Mouse (Mus musculus) forebrain, embryonic 13.5 days (tissue): ENCODE data around the gene Dock2. TPM values are rescaled to one million over a fixed set of nuclear protein-coding genes. Genes with fewer than 3 reads are reported as not detected.

Experiments
- ATAC-seq: fragments of 200-750 bp; cut with Nextera tagmentation; 2 replicates; pipeline ENCODE4 v1.8.0; 2017
- H3K27ac ChIP-seq: fragments of 300-500 bp; sonication (generic); 2 replicates; pipeline ENCODE4 v1.5.1; 2015; ENCODE audit warnings: inconsistent platforms, mild to moderate bottlenecking, moderate library complexity
- H3K27me3 ChIP-seq: fragments of 300-500 bp; sonication (generic); 2 replicates; pipeline ENCODE4 v1.6.1; 2015; ENCODE audit warnings: mild to moderate bottlenecking, inconsistent platforms
- H3K36me3 ChIP-seq: fragments of 300-500 bp; sonication (generic); 2 replicates; pipeline ENCODE4 v1.6.1; 2015; ENCODE audit warnings: mild to moderate bottlenecking, inconsistent platforms; ENCODE audit not compliant: poor library complexity, severe bottlenecking
- H3K4me1 ChIP-seq: fragments of 300-500 bp; sonication (generic); 2 replicates; pipeline ENCODE4 v1.6.1; 2015; ENCODE audit warnings: inconsistent platforms
- H3K4me2 ChIP-seq: fragments of 300-500 bp; sonication (generic); 2 replicates; pipeline ENCODE4 v1.6.1; 2015; ENCODE audit warnings: inconsistent platforms, mild to moderate bottlenecking, moderate library complexity
- H3K4me3 ChIP-seq: fragments of 300-500 bp; sonication (generic); 2 replicates; pipeline ENCODE4 v1.5.1; 2015; ENCODE audit warnings: mild to moderate bottlenecking, inconsistent platforms
- H3K9ac ChIP-seq: fragments of 300-500 bp; sonication (generic); 2 replicates; pipeline ENCODE4 v1.6.1; 2015; ENCODE audit warnings: mild to moderate bottlenecking, inconsistent platforms
- H3K9me3 ChIP-seq: fragments of 300-500 bp; sonication (generic); replicated peaks from 2 replicates; pipeline ENCODE4 v1.6.1; 2016; ENCODE audit warnings: inconsistent platforms
- WGBS: fragments of 180-500 bp; shearing (Covaris S2); methylation state at CpG from one replicate; pipeline ENCODE4 v1.1.7; 2015; 5-methylcytosine and 5-hydroxymethylcytosine counted together
- polyA plus RNA-seq: library from polyadenylated mRNA; unstranded; fragments of >200 nt; fragmentation: Nextera tagmentation; extraction: Ambion mirVana; gene quantifications from 2 replicates; pipeline ENCODE4 v1.2.1, GENCODE M21; 2015

Dock2 gene
- polyA plus RNA-seq, 1 experiment from 2014 or later: 0.15 TPM

DNA sequence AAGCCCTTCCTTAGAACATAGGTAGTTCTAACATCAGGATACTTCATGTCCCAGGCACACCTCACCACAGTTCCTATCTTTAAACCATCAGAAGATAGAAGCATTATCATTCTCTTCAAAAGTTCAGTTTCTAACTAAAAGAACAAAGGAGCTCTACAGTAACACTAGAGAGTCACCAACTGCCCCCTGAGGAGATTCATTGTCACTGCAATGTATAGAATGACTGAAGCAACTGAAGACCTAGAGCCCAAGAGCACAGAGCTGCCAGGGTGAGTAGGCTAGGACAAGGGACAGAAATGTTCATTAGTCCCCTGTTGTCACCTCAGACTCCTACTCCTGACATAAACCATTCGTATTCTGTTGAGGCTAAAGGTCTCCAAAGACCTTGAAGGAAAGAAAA lies 316.6 kb downstream of the Dock2 start:
- ATAC-seq: no peak
- Histone ChIP-seq H3K4me3 (no peak overlapping the region), H3K27ac (no peak overlapping the region), H3K4me1 (peaks cover 4% of the 10 kb centered on the region; the same call in 1 of the 2 replicates), H3K9ac (no peak overlapping the region), H3K36me3 (no peaks in the 10 kb centered on the region), H3K9me3 (no peaks in the 10 kb centered on the region), H3K27me3 (no peaks in the 10 kb centered on the region), H3K4me2 (no peak overlapping the region)
- 55% methylated on average over 1 of the region's 1 CpGs for WGBS

GRCm38 (mm10) chr11:34449944-34450343 lies 333.7 kb downstream of the Dock2 start:
- Histone ChIP-seq H3K9me3 (no peaks in the 10 kb centered on the region), H3K4me1 (no peaks in the 10 kb centered on the region), H3K27me3 (no peaks in the 10 kb centered on the region), H3K36me3 (no peaks in the 10 kb centered on the region), H3K4me3 (no peak overlapping the region), H3K27ac (no peak overlapping the region), H3K4me2 (no peak overlapping the region), H3K9ac (no peak overlapping the region)
- WGBS: 78% methylated on average over 4 of the region's 4 CpGs
- no peak for ATAC-seq

DNA sequence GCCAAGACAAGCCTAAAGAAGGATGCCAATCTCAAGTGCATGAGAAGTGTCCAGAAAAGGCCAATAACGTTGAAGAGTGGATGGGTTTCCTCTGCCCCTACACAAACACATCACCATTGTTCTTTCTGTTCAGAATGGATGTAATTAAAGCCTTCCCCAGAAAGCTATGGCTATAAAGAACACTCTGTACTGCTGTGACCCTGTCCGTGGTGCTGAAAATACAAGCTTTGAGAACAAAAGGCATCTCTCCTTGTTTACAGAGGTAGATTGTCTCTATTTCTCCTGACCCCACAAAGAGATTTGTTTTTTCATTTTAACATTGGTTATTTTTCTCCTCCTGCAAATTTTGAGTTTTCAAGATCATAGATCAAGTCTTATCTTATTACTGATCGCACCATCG lies 335.8 kb downstream of the Dock2 start:
- no peaks in the 10 kb centered on the region for H3K36me3 ChIP-seq
- H3K4me1 ChIP-seq: no peaks in the 10 kb centered on the region
- H3K27ac ChIP-seq: no peak overlapping the region
- no peak for ATAC-seq
- H3K4me2 ChIP-seq: no peak overlapping the region
- 43% methylated on average over 4 of the region's 4 CpGs for WGBS
- H3K4me3 ChIP-seq: no peak overlapping the region
- H3K9me3 ChIP-seq: no peaks in the 10 kb centered on the region
- no peak overlapping the region for H3K9ac ChIP-seq
- no peaks in the 10 kb centered on the region for H3K27me3 ChIP-seq

GRCm38 (mm10) chr11:34438429-34438828 lies 345.3 kb downstream of the Dock2 start:
- Histone ChIP-seq H3K4me1 (no peaks in the 10 kb centered on the region), H3K9ac (no peak overlapping the region), H3K27me3 (no peaks in the 10 kb centered on the region), H3K9me3 (no peaks in the 10 kb centered on the region), H3K36me3 (no peaks in the 10 kb centered on the region), H3K4me2 (no peak overlapping the region), H3K4me3 (no peak overlapping the region), H3K27ac (no peak overlapping the region)
- no peak for ATAC-seq
- WGBS: 63% methylated on average over 2 of the region's 2 CpGs

- ATAC-seq: no peak
- Histone ChIP-seq H3K4me3 (no peak overlapping the region), H3K9ac (no peak overlapping the region), H3K9me3 (no peaks in the 10 kb centered on the region), H3K27me3 (no peaks in the 10 kb centered on the region), H3K4me2 (no peak overlapping the region), H3K27ac (no peak overlapping the region), H3K4me1 (no peaks in the 10 kb centered on the region), H3K36me3 (no peaks in the 10 kb centered on the region)
- WGBS: 62% methylated on average over 1 of the region's 1 CpGs
Observed at GRCm38 (mm10) chr11:34437446-34437845, 346.2 kb downstream of the Dock2 start.

DNA sequence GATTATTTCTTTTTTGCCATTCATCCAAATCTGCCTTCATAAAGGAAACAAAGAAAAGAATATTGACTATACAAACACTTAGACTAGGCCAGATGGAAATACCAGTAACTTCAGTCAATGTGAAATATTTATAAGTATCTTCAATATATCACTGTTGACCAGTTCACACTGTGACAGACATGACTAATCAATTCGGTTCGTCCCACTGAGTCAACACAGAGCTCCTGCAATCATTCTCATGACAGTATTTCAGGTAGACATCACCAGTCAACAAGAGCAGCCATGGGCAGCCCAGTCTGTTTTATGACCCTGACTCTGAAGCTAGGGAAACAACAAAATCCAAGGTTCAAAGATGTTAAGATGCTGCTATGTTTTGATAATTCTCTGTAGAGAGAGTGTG lies 351.7 kb downstream of the Dock2 start:
- no peak for ATAC-seq
- WGBS: 95% methylated on average over 2 of the region's 2 CpGs
- H3K9me3 ChIP-seq: no peaks in the 10 kb centered on the region

GRCm38 (mm10) chr11:34431371-34431770 lies 352.3 kb downstream of the Dock2 start:
- Histone ChIP-seq H3K4me3 (no peak overlapping the region), H3K9ac (no peak overlapping the region), H3K27me3 (no peaks in the 10 kb centered on the region), H3K27ac (no peak overlapping the region), H3K4me1 (no peaks in the 10 kb centered on the region), H3K36me3 (no peaks in the 10 kb centered on the region), H3K4me2 (no peak overlapping the region), H3K9me3 (no peaks in the 10 kb centered on the region)
- no peak for ATAC-seq
- WGBS: 77% methylated on average over 5 of the region's 5 CpGs

More for the DNA sequence above, 351.7 kb downstream of the Dock2 start:
- no peaks in the 10 kb centered on the region for H3K4me1 ChIP-seq
- H3K27ac ChIP-seq: no peak overlapping the region
- H3K9ac ChIP-seq: no peak overlapping the region
- H3K4me3 ChIP-seq: no peak overlapping the region
- H3K4me2 ChIP-seq: no peak overlapping the region
- H3K36me3 ChIP-seq: no peaks in the 10 kb centered on the region
- no peaks in the 10 kb centered on the region for H3K27me3 ChIP-seq

GRCm38 (mm10) chr11:34430940-34431339 lies 352.8 kb downstream of the Dock2 start:
- Histone ChIP-seq H3K27ac (no peak overlapping the region), H3K9ac (no peak overlapping the region), H3K4me2 (no peak overlapping the region), H3K27me3 (no peaks in the 10 kb centered on the region), H3K4me1 (no peaks in the 10 kb centered on the region), H3K9me3 (no peaks in the 10 kb centered on the region), H3K36me3 (no peaks in the 10 kb centered on the region), H3K4me3 (no peak overlapping the region)
- no peak for ATAC-seq
- WGBS: 85% methylated on average over 4 of the region's 4 CpGs

GRCm38 (mm10) chr11:34427212-34427611 lies 356.5 kb downstream of the Dock2 start:
- no peaks in the 10 kb centered on the region for H3K27me3 ChIP-seq
- ATAC-seq: no peak
- no peak overlapping the region for H3K27ac ChIP-seq
- H3K4me2 ChIP-seq: no peak overlapping the region
- WGBS: 86% methylated on average over 5 of the region's 5 CpGs
- H3K4me3 ChIP-seq: no peak overlapping the region
- H3K36me3 ChIP-seq: no peaks in the 10 kb centered on the region
- H3K9ac ChIP-seq: no peak overlapping the region
- H3K4me1 ChIP-seq: no peaks in the 10 kb centered on the region
- no peaks in the 10 kb centered on the region for H3K9me3 ChIP-seq

DNA sequence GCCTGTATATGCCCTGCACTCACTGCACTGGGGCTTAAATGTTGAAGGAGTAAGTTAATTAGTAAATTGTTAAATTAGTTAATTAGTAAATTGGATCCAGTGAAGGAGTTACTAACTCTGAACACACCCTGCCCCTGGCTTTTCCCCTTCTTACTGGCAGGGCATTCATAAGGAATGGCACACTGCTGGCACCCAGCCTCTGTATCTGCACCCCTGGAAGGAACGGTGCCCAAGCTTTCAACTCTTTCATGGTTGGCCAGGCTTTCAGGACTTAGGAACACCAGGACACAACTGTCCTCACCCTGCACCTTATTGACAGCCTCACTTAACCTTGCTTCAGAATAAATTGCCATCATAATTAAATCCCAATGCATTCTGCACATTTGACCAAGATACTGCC lies 359.1 kb downstream of the Dock2 start:
- 73% methylated on average over 1 of the region's 1 CpGs for WGBS

DNA sequence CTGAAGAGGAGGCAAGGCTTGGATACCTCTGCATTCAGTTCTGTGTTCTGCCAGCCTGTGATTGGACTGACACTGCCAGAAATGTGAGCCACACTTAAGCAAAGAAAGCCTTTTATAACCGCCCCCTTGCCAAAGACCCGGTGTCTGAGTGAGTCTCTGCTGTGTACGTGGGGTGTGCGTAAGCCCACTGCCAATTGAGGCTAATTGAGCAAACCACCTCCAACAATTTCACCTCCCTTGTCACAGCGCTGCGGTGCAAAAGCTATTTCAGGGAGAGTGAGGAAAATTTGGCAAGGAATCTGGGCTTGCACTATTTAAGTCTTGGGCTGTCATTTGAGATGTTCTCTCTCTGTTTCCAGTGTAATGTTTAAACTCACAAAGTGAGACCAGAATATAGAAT lies 362.6 kb downstream of the Dock2 start:
- H3K36me3 ChIP-seq: no peaks in the 10 kb centered on the region
- 35% methylated on average over 6 of the region's 6 CpGs for WGBS
- H3K9me3 ChIP-seq: no peaks in the 10 kb centered on the region
- no peak overlapping the region for H3K4me2 ChIP-seq
- no peak overlapping the region for H3K4me3 ChIP-seq
- 0 out of 2 replicates have a peak, but pooled peaks have one; percentile 22 for ATAC-seq
- H3K9ac ChIP-seq: no peak overlapping the region
- H3K27ac ChIP-seq: no peak overlapping the region
- H3K27me3 ChIP-seq: no peaks in the 10 kb centered on the region; the same call in 1 of the 2 replicates
- H3K4me1 ChIP-seq: peaks cover 7% of the 10 kb centered on the region

More for the DNA sequence above, 359.1 kb downstream of the Dock2 start:
- Histone ChIP-seq H3K27ac (no peak overlapping the region), H3K36me3 (no peaks in the 10 kb centered on the region), H3K4me1 (no peaks in the 10 kb centered on the region), H3K4me3 (no peak overlapping the region), H3K27me3 (no peaks in the 10 kb centered on the region), H3K9me3 (no peaks in the 10 kb centered on the region), H3K9ac (no peak overlapping the region), H3K4me2 (no peak overlapping the region)
- ATAC-seq: no peak

DNA sequence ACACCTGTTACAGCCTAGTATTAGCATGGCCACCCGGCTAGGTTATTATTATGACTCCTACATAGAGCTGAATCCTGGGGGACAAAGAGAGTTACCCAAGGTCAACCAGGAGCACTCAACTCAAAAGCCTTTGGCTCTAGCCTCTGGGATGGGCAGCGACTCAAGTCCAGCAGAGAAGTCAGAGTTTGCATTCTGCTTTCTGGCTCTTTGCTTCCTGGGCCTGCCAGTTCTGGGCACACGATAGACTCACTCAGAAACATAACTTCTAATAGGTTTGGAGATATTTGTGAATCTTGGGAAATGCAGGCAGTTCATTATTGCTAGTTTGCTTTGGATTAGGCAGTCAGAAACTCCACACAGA lies 367.1 kb downstream of the Dock2 start:
- Histone ChIP-seq H3K4me1 (peaks cover 12% of the 10 kb centered on the region), H3K36me3 (no peaks in the 10 kb centered on the region), H3K27ac (no peak overlapping the region), H3K9me3 (no peaks in the 10 kb centered on the region), H3K4me2 (peak overlapping the region; percentile 14; the same call in 1 of the 2 replicates), H3K4me3 (no peak overlapping the region), H3K9ac (no peak overlapping the region), H3K27me3 (no peaks in the 10 kb centered on the region; the same call in 1 of the 2 replicates)
- 58% methylated on average over 3 of the region's 3 CpGs for WGBS
- ATAC-seq: peak; percentile 15; the same call in 1 of the 2 replicates

DNA sequence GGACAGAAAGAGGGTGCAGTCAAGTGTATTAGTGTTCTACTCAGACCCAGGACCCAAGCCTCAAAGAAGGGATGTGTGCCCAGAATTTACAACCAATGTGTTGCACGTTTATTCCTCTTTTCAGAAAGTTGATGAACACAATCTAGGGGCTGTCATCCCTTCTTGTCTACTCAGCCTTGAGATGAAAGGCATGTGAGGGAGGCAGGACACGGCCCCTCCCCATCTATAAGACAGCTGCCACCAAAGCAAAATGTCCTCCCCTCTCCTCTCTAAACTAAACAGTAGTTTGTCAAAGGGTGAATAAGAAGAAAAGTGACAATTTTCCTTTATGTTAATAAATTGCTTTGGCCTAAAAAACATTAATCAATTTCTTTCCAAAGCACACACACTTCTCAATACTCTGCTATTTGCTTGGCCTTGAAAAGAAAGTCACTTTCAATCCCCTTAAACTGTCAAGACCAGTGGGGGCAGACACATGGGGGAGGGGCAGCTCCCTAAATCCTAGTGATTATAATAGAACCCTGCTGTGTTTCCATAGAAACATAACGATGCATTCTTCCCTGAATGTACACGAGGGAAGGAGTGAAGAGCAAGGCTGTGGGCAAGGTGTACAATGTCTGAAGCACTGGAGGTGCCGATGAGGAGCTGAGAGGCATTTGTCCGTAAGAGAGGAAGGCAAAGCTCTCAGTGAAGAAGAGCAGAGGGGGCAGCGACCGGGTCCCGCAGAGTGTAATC lies 367.6 kb downstream of the Dock2 start:
- Histone ChIP-seq H3K4me1 (peaks cover 12% of the 10 kb centered on the region), H3K27me3 (no peaks in the 10 kb centered on the region; the same call in 1 of the 2 replicates), H3K9ac (0 out of 2 replicates have a peak overlapping the region, but pooled peaks have one; percentile 12), H3K9me3 (no peaks in the 10 kb centered on the region), H3K27ac (no peak overlapping the region), H3K4me2 (peak overlapping the region; percentile 14; the same call in 1 of the 2 replicates), H3K4me3 (no peak overlapping the region), H3K36me3 (no peaks in the 10 kb centered on the region)
- peak; percentile 57; the same call in 1 of the 2 replicates for ATAC-seq
- WGBS: 19% methylated on average over 9 of the region's 9 CpGs
